Mouse (Mus musculus) spleen, postnatal 0 days (tissue): ENCODE results near the gene Cdkl4. TPM values are rescaled to one million over a fixed set of nuclear protein-coding genes. Genes with fewer than 3 reads are reported as not detected.

Experiments used
- polyA plus RNA-seq: library from polyadenylated mRNA; unstranded; fragments of >200 nt; fragmentation: Nextera tagmentation; extraction: Ambion mirVana; gene quantifications from 2 replicates; pipeline ENCODE4 v1.2.1, GENCODE M21; 2015

The Cdkl4 gene
- 0.12 and 0.20 TPM in 2 replicates for polyA plus RNA-seq

DNA sequence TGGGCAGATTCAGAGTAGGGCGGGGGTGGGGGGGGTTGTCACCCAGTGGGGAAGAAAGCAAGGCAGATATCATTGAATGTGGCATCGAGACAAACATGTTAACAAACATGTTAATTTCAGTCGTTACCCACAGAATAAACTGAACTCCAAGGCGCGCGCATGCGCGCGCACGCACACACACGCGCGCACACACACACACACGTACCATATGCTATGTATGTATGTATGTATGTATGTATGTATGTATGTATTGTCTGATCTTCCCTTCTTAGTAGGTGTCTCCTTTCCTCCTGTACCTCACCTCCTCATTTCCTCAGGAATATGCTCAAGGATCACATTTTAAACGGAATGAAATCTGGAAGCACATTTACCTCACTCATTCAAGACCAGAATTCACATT, at the start of gene Cdkl4:
Gene Cdkl4, minus strand, starts transcription at position 175 of the 400 bp plus-strand sequence.

DNA sequence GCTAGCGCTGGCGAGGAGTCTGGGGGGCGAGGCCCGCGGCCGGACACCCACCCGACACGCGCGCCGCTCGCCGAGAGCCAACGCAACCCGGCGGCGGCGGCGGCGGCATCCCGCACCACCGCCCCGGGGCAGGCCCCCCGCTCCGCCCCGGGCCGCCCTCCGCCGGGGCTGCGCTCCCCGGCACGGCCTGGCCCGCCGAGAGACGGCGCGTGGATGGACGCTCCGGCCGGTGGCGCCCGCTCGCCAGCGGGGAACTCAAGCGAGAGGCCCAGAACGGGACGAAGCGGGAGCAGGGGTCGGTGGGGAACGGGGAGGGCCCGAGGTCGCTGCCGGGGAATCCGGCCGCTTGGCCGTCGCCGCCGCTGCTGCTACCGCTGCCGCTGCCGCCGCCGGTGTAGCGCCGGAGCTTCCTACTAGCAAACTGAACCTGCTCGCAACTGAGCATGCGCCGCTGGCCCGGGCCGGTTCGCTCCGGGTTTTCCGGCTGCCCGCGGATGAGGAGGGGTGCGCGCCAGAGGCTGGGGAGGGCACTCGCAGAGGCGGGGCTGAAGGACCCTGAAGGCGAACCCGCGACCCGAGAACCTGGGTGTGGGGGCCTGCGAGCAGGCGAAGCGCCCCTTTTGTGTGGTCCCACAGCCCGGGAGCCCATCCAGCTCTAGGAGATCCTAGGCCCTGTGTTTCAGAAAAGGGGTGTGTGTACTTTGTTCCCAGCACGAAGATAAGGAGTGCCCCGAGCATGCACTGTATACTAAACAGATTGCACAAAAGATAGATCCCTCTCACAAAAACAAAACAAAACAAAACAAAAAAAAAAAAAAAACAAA, 97.4 kb downstream of the Cdkl4 start, which contains the start of gene Sos1:
Gene Sos1, minus strand, starts transcription at position 423 of the 824 bp plus-strand sequence.

Other genes starting within 250 kb of the Cdkl4 start
- gene Gm10190, start 204.3 kb downstream of the Cdkl4 start, polyA plus RNA-seq, result 1.2 and 1.4 TPM in 2 replicates
- gene Sos1, start 97.4 kb downstream of the Cdkl4 start, polyA plus RNA-seq, result 2.1 and 2.2 TPM in 2 replicates
- gene Map4k3, start 150.7 kb upstream of the Cdkl4 start, polyA plus RNA-seq, result 8.7 and 10.0 TPM in 2 replicates